Mouse (Mus musculus) G1E-ER4 (cell line): ENCODE results near the gene Susd6. TPM values are rescaled to one million over a fixed set of nuclear protein-coding genes. Genes with fewer than 3 reads are reported as not detected.

Experiments
- GATA1 ChIP-seq: IDR thresholded peaks from one replicate; pipeline ENCODE4 v1.8.0; 2012; ENCODE audit warnings: low read length, inconsistent platforms
- polyA plus RNA-seq: library from polyadenylated mRNA; stranded (reverse); fragments of >175 nt; gene quantifications from 2 replicates; pipeline ENCODE4 v1.2.3, GENCODE M21; 2012

The Susd6 gene
- polyA plus RNA-seq, 1 experiment = 22.0 TPM

DNA sequence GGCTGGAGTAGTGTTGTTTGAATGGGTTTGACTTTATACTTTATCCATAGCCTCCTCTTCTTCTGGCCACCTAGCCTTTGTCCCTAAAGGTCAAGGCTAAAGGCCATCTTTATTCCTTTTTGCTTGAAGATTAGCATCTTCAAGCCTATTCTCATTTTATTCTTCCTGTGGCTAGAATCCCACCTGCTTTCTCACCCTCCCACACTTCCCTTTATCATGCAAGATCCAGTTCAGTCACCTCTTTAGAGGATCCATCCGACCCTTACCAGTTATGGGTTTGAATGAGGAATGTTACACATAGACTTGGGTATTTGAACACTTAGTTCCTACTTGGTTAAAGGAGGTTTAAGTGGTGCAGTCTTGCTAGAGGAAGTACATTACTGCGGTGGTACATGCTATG lies 48.5 kb downstream of the Susd6 start:
- no peak for TF ChIP-seq GATA1

DNA sequence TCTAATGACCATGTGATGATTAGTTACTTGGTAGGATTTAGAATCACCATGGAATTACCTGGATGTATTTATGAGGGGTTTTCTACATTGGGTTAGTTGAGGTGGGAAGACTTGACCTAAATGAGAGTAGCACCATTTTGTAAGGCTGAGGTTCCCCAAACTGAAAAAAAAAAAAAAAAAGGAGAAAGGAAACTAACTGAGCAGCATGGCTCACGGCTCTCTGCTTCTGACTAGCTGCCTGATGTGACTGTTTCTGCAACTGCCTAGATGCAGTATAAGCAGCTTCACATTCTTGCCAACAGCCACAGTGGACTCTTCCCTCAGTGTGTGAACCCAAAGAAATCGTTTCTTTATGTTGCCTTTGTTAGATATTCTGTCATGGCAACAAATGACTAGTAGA lies 49.3 kb downstream of the Susd6 start:
- TF ChIP-seq GATA1 = no peak

DNA sequence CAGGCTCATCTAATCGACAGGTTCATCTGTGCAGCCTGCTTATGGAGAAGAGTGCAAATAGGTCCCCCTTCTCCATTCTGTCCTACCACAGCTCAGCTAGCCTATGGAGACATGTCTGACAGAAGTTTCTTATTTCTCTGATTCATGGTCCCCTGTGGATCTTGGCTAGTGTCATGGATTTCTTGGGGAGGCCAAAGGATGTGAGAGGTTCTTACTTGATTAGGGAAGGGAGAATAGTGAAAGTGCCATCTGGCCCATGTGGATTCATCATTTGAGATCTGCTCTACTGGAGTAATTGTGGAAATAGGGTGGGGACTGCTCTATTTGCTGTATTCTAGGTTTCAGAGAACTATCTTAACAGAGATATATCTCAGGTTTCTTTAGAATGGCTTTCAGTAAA lies 51.3 kb downstream of the Susd6 start:
- TF ChIP-seq GATA1 = no peak

DNA sequence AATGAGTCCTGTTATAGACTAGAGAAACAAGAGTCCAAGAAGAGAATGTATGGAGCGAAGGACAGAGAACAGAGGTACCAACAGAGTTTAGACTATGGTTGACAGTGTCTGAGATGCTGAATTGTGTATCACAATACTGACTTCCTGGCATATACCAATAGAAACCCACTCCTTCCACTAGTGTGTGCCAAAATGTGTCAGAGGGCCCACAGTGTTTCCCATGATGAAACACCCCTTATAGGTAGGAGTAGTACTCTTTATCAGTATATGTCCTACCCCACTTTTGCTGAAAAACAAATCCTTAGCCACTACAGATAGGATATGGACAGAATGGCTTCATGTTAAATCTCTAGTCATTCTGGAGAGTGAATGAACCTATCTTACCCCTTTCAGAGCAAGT lies 52.3 kb downstream of the Susd6 start:
- no peak for TF ChIP-seq GATA1

DNA sequence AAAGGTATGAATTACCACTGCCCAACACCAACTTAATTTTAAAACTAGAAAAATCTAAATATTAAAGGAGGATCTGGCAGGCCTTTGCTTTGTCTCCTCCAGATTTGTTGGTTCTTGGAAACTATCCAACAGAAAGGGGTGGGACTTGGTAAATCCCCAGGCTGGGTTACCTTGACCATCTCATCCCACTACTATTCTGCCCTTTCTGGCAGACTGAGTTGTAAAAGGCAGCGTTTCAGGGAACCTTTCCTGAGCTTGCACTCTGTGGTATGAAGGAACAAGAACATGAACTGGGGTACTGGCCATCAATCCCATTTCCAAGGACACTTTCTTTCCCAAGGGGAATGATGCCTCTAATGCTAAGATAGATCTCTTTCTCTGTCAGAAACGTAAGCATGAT lies 52.9 kb downstream of the Susd6 start:
- no peak for TF ChIP-seq GATA1

DNA sequence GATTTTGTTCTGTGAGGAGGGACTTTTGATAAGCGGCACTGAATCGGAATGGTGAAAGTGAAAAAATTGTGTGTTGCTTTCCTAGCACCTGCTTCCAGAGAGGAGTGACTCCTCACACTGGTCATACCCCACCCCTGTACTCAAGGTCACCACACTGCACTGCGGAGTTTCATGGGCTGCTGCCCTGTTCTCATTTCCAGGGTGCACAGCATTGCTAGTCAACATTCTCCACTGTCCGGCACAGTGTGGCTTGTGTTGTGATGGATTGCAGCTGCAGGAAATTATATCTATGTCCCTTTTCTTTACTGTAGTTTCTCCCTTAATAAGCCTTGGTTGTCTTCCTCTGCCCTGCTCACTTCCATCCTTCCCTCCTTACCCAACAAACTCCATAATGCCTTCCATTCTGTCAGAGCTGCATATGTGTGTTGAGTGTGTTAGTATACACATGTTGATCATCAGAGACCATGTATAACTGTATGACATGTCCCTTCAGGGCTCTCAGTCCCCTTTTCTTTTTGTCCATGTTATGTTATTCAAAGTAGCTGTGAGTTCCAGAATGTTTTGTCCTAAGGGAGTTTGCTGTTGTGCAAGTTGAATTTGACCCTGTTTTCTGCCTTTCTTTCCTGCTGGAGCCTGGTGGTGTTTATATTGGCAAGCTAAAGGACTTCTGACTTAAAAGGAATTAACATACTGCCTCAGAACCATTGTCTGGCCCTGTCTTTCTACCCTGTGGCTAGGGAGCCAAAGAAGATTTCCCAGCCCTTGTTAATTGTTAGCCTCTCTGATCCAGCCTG lies 53.5 kb downstream of the Susd6 start:
- no peak for TF ChIP-seq GATA1

DNA sequence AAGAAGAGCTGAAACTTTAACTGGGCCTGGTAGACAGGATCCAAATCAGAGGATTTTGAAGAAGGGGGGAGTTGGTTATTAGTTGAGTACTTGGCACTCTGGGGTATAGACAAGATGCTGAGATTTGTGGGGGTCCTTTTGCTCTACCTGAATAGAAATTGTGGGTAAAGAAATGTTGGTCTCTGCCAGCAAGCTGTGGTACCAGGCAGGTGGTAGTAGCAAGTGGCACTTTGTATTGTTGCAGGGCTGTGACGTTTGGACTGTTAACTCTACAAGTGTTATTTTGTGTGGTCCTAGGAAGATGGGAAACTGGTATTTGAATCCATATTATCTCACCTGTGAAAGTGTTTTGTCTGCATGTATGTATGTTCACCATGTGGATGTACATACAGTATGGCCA lies 55.6 kb downstream of the Susd6 start:
- no peak for TF ChIP-seq GATA1

DNA sequence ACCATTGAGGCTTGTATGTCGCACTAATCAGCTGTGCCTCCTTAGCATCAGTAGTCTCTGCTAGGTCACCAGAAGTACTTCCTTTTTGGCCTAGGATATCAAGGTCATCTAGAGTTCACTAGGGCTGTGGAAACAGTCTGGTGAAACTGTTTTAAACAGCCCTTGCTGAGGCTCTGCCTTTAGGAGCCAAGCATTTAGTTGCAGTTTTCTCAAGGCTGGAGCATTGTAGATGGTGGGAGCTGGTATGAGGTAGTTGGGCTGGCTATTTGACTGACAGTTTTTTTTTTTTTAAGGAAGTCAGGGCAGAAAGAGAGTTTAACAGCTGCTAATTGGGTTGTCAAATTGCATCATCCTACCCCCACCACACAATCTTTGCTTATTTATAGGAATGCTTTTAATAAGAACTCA lies 56.6 kb downstream of the Susd6 start:
- no peak for TF ChIP-seq GATA1

DNA sequence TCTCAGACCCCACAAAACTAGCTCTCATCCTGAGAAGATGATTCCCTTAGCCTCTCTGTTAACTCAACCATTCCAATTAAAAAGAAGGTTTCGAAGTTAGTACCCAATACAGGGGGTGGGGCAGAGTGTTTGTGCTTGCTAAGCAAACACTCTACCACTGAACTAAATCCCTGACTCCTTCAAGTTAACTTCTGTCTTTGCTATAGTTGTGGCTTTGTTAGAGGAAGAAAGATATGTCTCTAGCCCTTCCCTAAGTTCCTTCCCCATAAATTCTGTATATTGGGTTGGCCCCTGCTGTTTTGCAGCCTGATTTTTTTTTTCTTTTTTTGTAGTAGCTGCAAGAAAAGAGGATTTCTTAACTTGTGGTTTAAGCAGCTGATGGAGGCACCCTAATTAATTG lies 61.7 kb downstream of the Susd6 start:
- no peak for TF ChIP-seq GATA1

DNA sequence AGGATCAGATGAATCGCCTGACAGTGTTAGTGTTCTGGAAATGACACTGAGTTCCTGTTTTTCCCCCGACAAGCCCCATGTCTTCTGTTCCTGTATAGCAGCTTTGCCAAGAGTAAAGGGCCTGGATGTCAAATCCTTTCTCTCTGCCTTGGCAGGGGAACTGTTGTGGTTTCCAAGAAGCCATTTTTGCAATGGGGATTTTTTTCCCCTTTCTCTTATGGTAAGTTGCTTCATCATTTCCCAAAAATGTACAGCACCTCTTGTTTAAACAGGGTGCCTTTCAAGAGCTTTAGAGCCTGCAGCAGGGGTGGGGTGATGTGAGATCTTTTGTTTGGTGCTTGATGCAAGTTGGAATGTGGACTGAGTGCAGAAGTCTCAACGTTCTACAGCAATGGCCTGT lies 63.4 kb downstream of the Susd6 start:
- TF ChIP-seq GATA1 = no peak

DNA sequence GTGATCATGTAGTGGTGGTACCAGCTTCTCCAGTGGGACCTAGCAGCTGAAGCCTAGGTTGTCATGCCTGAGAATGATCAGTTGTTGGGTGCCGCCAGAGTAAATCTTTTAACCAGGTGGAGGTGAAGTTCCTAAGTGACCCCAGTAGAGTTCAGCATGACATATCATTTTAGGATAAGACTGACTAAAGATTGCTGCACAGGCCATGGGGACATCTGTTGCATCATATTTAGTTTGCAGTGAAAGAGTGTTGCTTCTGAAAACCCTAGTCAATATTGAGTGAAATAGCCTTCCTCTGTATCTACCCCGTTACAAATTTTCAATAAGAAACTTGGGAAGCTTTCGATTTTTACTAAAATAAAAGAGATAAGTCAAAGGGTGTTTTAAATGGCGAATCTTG lies 64.4 kb downstream of the Susd6 start:
- no peak for TF ChIP-seq GATA1

DNA sequence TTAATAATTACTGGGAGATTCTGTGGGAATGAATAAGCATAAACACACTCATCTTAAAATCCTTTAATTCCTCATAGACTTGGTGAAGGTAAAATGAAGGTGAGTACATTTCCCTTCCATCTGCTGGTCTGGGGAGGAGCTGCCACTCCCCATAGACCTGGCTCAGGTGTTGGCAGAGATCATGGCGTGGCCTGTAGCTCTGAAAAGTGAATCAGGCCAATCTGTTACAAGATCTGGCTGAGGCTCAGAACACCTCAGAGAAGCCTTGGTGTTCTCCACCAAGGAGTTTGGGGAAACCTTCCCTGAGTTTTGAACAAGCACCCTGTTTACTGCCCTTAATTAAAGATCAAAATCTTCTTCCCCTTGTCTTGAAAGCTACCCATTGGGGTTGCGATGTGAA lies 64.8 kb downstream of the Susd6 start:
- no peak for TF ChIP-seq GATA1

DNA sequence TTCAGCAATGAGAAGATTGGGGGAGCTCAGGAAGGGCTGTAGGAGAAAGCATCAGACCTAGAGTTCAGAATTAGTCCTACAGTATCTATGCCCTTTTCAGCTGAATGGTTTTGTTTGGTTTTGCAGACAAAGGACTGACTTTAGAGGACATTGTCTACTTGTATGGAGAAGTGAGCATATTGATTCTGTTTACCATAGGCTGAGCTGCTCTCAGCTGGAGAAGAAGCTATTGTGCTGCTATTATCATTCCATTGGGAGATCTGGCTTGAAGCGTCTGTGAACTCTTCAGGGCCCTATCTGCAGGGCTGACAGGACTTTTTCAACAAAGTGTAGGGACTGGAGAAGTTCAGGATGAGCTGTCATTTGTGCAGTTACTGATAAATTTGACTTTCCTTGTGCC lies 65.3 kb downstream of the Susd6 start:
- no peak for TF ChIP-seq GATA1

DNA sequence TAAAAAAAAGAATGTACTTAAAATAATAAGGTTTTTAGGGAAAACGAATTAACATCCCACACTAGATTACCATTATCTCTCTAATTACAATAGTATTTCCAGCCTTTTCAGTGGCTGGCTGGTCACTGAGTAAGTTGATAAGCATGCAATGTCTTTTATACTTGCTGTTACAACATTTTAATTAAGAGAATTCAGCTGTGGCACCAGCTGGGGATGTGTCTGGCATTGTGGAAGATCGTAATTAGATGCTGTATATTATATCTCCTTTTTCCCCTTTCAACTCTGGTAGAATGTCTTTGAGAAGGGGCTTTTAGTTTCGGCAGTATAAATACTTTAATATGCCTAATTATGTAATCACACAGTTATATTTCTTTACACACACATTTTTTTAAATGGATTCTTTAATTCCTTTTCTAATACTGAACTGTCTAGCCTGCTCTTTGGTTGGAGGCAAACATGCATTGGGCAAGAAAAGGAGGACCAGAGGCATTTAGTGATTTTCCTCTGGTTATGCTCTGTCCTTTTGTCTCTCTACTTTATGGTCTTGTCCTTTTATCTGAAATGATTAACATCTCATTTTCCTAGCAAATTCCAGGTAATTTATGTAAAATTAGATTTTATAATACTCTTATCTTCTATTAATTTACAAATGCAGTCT lies 67.5 kb downstream of the Susd6 start:
- no peak for TF ChIP-seq GATA1

DNA sequence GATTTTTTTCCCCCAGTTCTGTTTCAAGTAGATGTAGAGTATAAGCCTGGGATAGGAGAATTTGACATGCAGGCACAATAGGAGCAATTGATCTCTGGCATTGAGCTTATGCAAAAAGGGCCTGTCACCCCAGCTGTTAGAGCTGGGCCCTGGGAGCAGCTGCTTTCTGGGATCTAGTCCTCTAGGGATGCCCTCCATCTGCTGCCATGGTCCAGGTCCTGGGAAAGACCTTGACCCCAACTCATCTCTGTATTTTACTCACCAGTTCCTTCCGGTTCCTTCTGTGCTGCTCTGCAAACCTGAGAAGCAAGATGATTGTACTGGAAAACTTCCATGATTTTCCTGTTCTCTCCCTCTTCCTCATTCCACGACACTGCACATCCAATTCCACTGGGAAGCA lies 68.0 kb downstream of the Susd6 start:
- no peak for TF ChIP-seq GATA1

DNA sequence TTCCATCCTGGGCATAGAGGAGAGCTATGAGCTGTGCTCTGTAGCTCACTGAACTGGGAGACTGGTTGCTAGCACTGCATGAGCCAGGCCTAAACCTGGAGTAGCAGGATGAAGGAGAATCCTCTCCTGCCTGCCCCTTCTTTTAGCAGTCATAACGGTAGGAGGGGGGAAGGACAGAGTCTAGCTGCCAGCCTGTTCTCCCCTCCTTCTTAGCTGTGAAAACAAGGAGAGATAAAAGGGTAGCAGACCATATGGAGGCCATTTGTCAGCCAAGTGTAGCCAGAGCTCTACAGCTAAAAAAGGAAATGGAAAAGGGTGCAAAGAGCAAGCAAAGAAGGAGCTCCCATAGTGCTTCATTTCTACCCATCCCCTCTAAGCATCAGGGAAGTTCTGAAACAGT lies 71.6 kb downstream of the Susd6 start:
- no peak for TF ChIP-seq GATA1

DNA sequence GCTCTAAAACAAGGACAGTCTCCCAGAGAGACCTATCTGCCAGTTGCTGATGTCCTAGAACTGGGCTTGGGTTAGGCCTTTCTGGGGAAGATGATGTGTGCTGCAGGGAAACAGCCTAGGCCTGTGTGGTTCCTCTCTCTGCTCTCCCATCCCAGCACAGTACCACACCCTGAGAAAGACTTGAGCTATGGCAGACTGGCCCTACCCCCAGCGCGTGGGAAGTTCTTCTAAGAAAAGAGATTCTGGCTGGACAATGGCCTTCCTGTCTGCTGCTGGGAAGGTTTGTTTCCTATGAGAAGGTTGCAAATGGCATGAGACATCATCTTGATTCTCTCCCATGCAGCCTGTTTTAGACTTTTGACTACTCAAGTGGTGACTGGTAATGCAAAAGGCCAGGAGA lies 73.1 kb downstream of the Susd6 start:
- TF ChIP-seq GATA1 = no peak
